Mouse (Mus musculus) CD4-positive helper T cell, adult 2 months (primary cell): ENCODE results near the gene Cox6b1.

ENCODE experiments used
- DNase-seq: peaks from one replicate; pipeline ENCODE4 v3.0.0-alpha.2; 2012; ENCODE audit warnings: low read depth, missing footprints, low spot score

Cox6b1 gene

DNA sequence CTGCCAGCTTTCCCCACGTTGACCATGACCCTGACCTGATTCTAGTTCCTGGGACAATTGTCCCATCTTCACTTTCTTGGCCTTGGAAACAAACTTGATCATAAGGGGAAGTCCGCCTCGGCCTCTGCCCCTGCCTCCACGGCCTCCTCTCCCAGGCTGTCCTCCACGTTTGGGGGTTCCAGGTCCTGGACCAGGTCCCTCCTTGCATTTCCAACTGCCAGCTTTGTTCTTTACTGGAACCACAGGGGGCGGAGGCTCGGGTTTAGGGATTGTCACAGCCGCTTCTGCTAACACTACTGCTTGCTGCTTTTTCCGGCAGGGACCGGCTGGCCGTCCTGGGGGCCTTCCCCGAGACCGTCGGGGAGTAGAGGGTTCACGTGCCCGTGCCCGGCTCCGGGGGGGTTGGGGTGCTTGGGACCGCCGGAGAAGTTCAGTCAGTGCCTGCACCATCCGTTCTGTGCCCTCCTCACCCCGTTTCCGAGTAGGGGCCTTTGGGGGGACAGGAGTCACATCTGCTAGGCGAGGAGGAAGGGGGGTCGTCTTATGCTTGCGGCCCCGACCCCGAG, 39.4 kb downstream of the Cox6b1 start:
- DNase-seq, result no peak

DNA sequence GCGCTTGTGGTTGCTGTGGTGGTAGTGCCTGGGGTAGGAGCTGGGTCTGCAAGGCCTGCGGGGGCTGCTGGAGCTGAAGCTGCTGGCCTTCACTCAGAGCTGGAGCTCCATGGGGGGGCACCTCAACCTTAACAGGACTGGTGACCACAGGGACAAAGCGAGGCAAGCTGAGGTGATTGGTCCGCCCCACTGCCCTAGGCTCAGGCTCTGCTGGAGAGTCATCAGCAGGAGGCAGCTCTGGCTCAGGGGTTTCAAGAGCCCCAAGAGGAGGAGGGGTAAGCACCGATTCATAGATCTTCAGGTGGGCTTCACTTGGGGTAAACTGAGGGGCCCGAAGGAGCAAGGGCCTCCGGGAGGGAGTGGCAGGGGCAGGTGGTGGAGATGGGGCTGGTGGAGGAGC, 40.8 kb downstream of the Cox6b1 start:
- no peak for DNase-seq

DNA sequence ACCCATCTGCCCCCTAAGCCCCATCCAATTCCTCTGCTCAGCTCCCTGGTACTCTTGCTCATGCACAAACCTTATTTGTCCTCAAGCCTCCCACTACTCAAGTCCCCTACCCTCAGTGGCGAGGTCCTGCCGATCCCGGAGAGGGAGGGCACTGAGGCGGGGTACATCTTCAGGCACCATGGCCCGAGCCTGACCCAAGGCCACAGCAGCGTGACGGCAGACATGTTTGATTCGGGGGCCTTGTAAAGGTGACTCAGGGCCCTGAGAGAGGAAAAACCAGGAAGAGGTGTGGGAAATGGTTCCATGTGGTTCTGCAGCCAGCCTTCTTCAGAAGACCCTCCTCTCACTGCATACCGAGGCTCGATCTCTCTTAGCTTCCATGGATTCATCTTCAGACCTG, 41.6 kb downstream of the Cox6b1 start:
- DNase-seq, result no peak

DNA sequence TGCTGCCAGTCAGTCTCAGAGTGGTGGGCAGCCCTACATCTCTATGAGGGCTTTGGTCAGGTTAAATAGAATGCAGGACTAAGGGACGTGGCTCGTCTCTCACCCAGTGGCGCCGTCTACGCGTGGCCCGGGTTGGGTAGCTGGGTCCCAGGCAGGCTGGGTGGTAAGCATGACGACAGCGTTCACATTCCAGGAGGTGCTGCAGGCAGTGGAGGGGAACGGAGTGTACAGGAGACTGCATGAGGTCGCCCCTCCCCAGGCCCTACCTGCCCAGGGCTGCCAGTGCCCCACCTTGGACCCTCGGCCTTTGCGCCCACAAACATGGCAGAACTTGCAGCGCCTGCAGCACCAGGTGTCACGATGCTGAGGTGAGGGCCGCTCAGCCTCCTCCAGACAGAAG, 44.4 kb downstream of the Cox6b1 start:
- no peak for DNase-seq

DNA sequence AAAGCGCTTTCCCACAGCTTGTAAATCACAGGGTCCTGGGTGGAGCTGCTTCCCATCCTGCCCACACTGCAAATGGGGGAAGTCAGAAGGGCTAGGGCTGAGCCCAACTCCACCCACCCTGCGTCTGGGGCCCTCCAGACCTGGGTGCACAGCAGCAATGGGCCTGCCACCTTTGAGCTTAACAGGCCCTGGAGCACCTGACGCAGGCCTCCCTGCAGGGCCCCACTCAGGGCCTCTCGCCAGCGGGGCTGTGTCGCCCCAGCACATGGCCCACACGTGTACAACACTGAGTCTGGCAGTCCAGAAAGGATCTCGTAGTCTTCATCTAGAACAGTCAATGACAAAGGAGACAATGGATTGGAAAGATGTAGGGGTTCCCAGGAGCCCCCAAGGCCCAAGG, 46.0 kb downstream of the Cox6b1 start:
- DNase-seq, result no peak

DNA sequence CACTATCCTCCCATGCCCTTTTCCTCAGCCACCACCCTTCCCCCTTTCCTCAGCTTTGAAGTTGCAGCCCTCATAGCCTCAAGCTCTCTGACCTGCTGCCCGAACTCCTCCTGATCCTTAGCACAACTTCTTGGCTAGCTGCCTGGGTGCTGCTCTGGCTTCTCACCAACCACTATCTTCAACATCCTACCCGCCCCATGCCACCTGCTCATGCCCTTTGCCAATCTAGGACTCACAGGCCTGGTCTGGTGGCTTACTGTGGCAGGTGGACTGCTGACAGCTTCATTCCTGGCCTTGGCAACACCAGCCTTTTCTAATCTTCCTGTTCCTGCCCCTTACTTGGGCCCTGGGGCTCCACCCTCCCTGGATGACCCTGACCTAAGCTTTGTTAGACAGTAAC, 53.0 kb downstream of the Cox6b1 start:
- no peak for DNase-seq

DNA sequence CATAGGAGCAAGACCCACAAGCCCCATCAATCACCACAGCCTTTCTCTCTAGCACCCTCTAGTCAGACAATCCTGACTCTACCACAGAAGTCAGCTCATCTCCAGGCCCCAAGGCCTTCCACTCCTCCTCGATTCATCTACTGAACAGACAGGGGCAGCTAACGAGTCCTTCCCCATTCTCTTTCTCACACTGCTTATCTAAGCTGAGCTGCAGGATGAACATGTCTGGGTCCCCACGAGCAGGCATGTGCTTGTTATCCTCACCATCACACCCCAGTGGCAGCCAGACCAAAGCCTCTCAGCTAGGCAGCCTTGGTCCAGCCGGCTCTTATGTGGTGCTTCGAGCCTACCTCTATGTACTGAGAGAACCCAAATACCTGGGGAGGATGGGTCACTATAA, 53.6 kb downstream of the Cox6b1 start:
- no peak for DNase-seq

DNA sequence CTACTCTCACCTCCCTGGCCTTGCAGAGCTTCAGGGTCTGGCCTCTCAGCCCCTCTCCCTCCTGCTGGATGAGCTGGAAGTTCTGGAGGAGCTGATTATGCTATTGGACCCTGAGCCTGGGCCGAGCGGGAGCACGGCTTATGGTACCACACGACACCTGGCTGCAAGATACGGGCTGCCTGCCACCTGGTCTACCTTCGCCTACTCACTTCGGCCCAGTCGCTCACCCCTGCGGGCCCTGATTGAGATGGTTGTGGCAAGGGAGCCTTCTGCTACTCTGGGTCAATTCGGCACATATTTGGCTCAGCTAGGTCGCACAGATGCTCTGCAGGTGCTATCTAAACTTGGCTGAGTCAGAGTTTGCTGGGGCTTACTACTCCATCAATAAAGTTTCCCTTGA, 58.4 kb downstream of the Cox6b1 start:
- no peak for DNase-seq
